9 mouse cellular contexts compared by ENCODE assay signal in genomic region chr15:80765381-80765780, GRCm38 (mm10). TPM values are rescaled to one million over a fixed set of nuclear protein-coding genes. Genes with fewer than 3 reads are reported as not detected.
DNase-seq lines count a peak whose midpoint lies in the region.
"Had no signal": no experiment of that assay in that cellular context is flagged by ENCODE, and none has a peak within 500 bp of the region (broad histone marks: within the 10 kb centered on the region; RNA-seq: fewer than 3 reads in every experiment).

No protein-coding gene starts in this region.

- DNase-seq in adrenal gland, adult 2 months = peak; percentile 54
- no peak for DNase-seq in adrenal gland, postnatal 4 days (ENCODE audit: low spot score in 2 of 2)
- DNase-seq in ovary, adult 18-20 months (ENCODE audit: low spot score) = peak; percentile 5
- no peak for DNase-seq in ovary, postnatal 10 days (ENCODE audit: low spot score)
- peak; percentile 45 for DNase-seq in gastrocnemius, postnatal 10 days
- DNase-seq in skeletal muscle tissue, adult 2 months (ENCODE audit: low read depth, low spot score) = peak; percentile 95
- no peak for DNase-seq in frontal cortex, postnatal 25 days (ENCODE audit: low spot score in 2 of 2)
- no peak for DNase-seq in left cerebral cortex, adult 11 months (ENCODE audit: low spot score)
- DNase-seq: lung, postnatal 36 days had no signal

RNA-seq across cellular contexts. Expression of gene Tnrc6b, which starts 54.3 kb away (rescaled TPM):
- total RNA-seq in adrenal gland, adult 2 months (2021) = 10 to 100 TPM; 43.0 to 52.0 TPM
- polyA plus RNA-seq in adrenal gland, adult 2 months (2012; rRNA removed) = 14.3 and 19.8 TPM in 2 replicates
- total RNA-seq in adrenal gland, postnatal 4 days (2021) = 10 to 100 TPM; 74.2 to 74.3 TPM
- 10 to 100 TPM; 51.5 to 68.8 TPM for total RNA-seq in gastrocnemius, postnatal 10 days (2021)

Comparison
In these comparisons a context has a peak if more than half of its experiments do, and no peak if none do; other contexts are left out.
1. DNase-seq: peak in adrenal gland, adult 2 months (single experiment), ovary, adult 18-20 months (single experiment), gastrocnemius, postnatal 10 days (single experiment) and skeletal muscle tissue, adult 2 months (single experiment); none in adrenal gland, postnatal 4 days (0 of 2), ovary, postnatal 10 days (single experiment), frontal cortex, postnatal 25 days (0 of 2) and left cerebral cortex, adult 11 months (single experiment).